Mouse (Mus musculus) MEL (cell line): ENCODE measurements around the gene Srsf5.

ENCODE experiments used
- CHD1 ChIP-seq: IDR thresholded peaks from 2 replicates; pipeline ENCODE4 v1.6.1; 2012; ENCODE audit warnings: low read depth, mild to moderate bottlenecking, inconsistent platforms, low read length, improper control_type of control experiment
- CTCF ChIP-seq, 3 experiments: IDR thresholded peaks in 2 of 3; conservative IDR thresholded peaks in 1 of 3; 2 replicates each; pipeline ENCODE4 v1.5.1; 2011 to 2012; ENCODE audit warnings: low read length in 3 of 3, low read depth in 2 of 3, mild to moderate bottlenecking in 2 of 3, improper control_type of control experiment in 1 of 3, inconsistent platforms in 1 of 3, mixed read lengths in 1 of 3, moderate library complexity in 1 of 3; ENCODE audit not compliant: control insufficient read depth in 1 of 3, insufficient read depth in 1 of 3, poor library complexity in 1 of 3, severe bottlenecking in 1 of 3
- JUND ChIP-seq: IDR thresholded peaks from 2 replicates; pipeline ENCODE4 v1.6.1; 2011; ENCODE audit warnings: low read depth, mild to moderate bottlenecking, improper control_type of control experiment, low read length
- POLR2A ChIP-seq, 2 experiments: IDR thresholded peaks; 2 replicates each; pipeline ENCODE4 v1.6.1; 2011 to 2012; ENCODE audit warnings: low read length in 2 of 2, mild to moderate bottlenecking in 2 of 2, control low read depth in 1 of 2, improper control_type of control experiment in 1 of 2, low read depth in 1 of 2, moderate library complexity in 1 of 2; ENCODE audit not compliant: control insufficient read depth in 1 of 2, insufficient read depth in 1 of 2, poor library complexity in 1 of 2
- USF1 ChIP-seq: IDR thresholded peaks from 2 replicates; pipeline ENCODE4 v1.6.1; 2014; ENCODE audit warnings: low read depth, mild to moderate bottlenecking, inconsistent platforms, low read length, improper control_type of control experiment, moderate library complexity
- ZKSCAN1 ChIP-seq: IDR thresholded peaks from 2 replicates; pipeline ENCODE4 v1.6.1; 2012; ENCODE audit warnings: low read depth, mild to moderate bottlenecking, inconsistent platforms, low read length, improper control_type of control experiment, moderate library complexity

DNA sequence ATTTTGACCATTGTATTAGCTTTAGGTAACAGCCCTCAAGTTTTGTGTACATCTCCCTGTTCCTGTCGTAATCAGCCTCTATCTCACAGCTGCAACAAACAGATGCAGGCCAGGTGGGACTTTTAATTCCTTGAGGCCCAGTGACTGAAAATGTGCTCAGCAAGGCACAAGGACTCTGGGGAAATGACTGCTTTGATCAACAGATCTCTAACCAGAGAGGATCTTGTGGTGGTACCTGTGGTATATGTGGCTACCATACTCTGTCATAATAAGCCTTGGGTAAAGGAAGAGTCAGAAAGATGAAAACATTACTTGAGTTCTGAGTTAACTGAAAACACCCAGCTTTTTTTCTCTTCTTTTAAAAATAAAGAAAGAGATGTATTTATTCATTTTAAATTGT lies 48.5 kb downstream of the Srsf5 start:
- no peak for TF ChIP-seq ZKSCAN1
- TF ChIP-seq CTCF (IDR thresholded peaks at IDR 0.05 in 2 of 3, conservative IDR thresholded peaks at IDR 0.05 in 1 of 3; ENCODE audit: control insufficient read depth in 1 of 3, insufficient read depth in 1 of 3, low read depth in 2 of 3, low read length in 3 of 3, poor library complexity in 1 of 3, severe bottlenecking in 1 of 3): no peak
- TF ChIP-seq USF1: no peak
- TF ChIP-seq POLR2A (IDR thresholded peaks at IDR 0.05; ENCODE audit: control insufficient read depth in 1 of 2, insufficient read depth in 1 of 2, low read depth in 1 of 2, low read length in 2 of 2, poor library complexity in 1 of 2): no peak
- TF ChIP-seq JUND: no peak
- no peak for TF ChIP-seq CHD1
